In genomic region chr17:75796380-75796779, GRCm38 (mm10) we compare ENCODE assay signal across 20 mouse cellular contexts.
"Had no signal": no experiment of that assay in that cellular context is flagged by ENCODE, and none has a peak within 500 bp of the region (broad histone marks: within the 10 kb centered on the region; RNA-seq: fewer than 3 reads in every experiment).

No protein-coding gene starts in this region.

- H3K9ac ChIP-seq: liver, postnatal 0 days; lung, embryonic 15.5 days; midbrain, embryonic 12.5 days; neural tube, embryonic 12.5 days had no signal

- H3K4me2 ChIP-seq: lung, embryonic 15.5 days; midbrain, embryonic 12.5 days; neural tube, embryonic 12.5 days had no signal

- ATAC-seq: liver, postnatal 0 days; lung, postnatal 0 days; midbrain, embryonic 16.5 days had no signal

- H3K36me3 ChIP-seq: lung, embryonic 15.5 days; midbrain, embryonic 12.5 days; neural tube, embryonic 12.5 days had no signal

- H3K4me1 ChIP-seq: lung, embryonic 15.5 days; megakaryocyte, embryonic 14.5 days; midbrain, embryonic 12.5 days; neural tube, embryonic 12.5 days had no signal

- DNase-seq: liver, postnatal 0 days; lung, adult 2 months; lung, postnatal 14 days; lung, postnatal 36 days; midbrain, embryonic 14.5 days; retina, postnatal 1 day; right cerebral cortex, adult 18-20 months; right cerebral cortex, postnatal 25 days; right cerebral cortex, postnatal 4 days; spleen, adult 18-20 months; thymus, adult 18-20 months; thymus, postnatal 14 days; thymus, postnatal 36 days had no signal

- H3K4me3 ChIP-seq: lung, embryonic 15.5 days; megakaryocyte, embryonic 14.5 days; midbrain, embryonic 12.5 days; neural tube, embryonic 12.5 days had no signal

- H3K27ac ChIP-seq: lung, embryonic 15.5 days; macrophage; midbrain, embryonic 12.5 days; neural tube, embryonic 12.5 days had no signal

- H3K9me3 ChIP-seq: lung, embryonic 15.5 days; midbrain, embryonic 12.5 days; neural tube, embryonic 12.5 days had no signal

- H3K27me3 ChIP-seq: lung, embryonic 15.5 days; megakaryocyte, embryonic 14.5 days; midbrain, embryonic 12.5 days; neural tube, embryonic 12.5 days had no signal
